Mouse (Mus musculus) cerebellum, adult 2 months (tissue): ENCODE measurements around the gene Hivep3. TPM values are rescaled to one million over a fixed set of nuclear protein-coding genes. Genes with fewer than 3 reads are reported as not detected.

Experiments
- DNase-seq, 2 experiments: peaks; one replicate each; pipeline ENCODE4 v3.0.0; 2021
- H3K27ac ChIP-seq: fragments of 200-500 bp; 2 replicates; pipeline ENCODE4 v1.5.1; 2012; ENCODE audit warnings: low read length, control low read depth, inconsistent platforms; ENCODE audit not compliant: insufficient read depth
- H3K27me3 ChIP-seq: fragments of 200-500 bp; 2 replicates; pipeline ENCODE4 v1.6.1; 2012; ENCODE audit warnings: inconsistent platforms, mild to moderate bottlenecking, low read length, moderate library complexity; ENCODE audit not compliant: control insufficient read depth, insufficient read depth
- H3K4me1 ChIP-seq: fragments of 200-500 bp; 2 replicates; pipeline ENCODE4 v1.6.1; 2011; ENCODE audit warnings: low read length; ENCODE audit not compliant: control insufficient read depth, insufficient read depth
- H3K4me3 ChIP-seq: fragments of 200-500 bp; replicated peaks from 2 replicates; pipeline ENCODE3; 2011; ENCODE audit warnings: mild to moderate bottlenecking, low read depth, low read length, control low read depth; ENCODE audit not compliant: insufficient read depth
- CTCF ChIP-seq: fragments of 200-500 bp; IDR thresholded peaks from 2 replicates; pipeline ENCODE4 v1.5.1; 2011; ENCODE audit warnings: low read depth, mild to moderate bottlenecking, control low read depth, low read length, moderate library complexity, borderline replicate concordance; ENCODE audit not compliant: insufficient read depth
- POLR2A ChIP-seq: fragments of 200-500 bp; IDR thresholded peaks from 2 replicates; pipeline ENCODE4 v1.6.1; 2011; ENCODE audit warnings: low read length, control low read depth, borderline replicate concordance; ENCODE audit not compliant: insufficient read depth
- WGBS: fragments of 180-500 bp; shearing (Covaris S2); methylation state at CpG from one replicate; pipeline ENCODE4 v1.1.7; 2018; 5-methylcytosine and 5-hydroxymethylcytosine counted together
- polyA plus RNA-seq: library from polyadenylated mRNA; depleted of rRNA; stranded (reverse); fragments of >200 nt; gene quantifications from 2 replicates; pipeline ENCODE4 v1.2.3, GENCODE M21; 2012

The Hivep3 gene
- polyA plus RNA-seq, 1 experiment, result 36.8 TPM

GRCm38 (mm10) chr4:119966105-119967072 lies 232.8 kb downstream of the Hivep3 start:
- H3K4me1 ChIP-seq, result peaks cover 46% of the 10 kb centered on the region
- WGBS, result 85% methylated on average over 20 of the region's 20 CpGs
- DNase-seq, result no peak
- no peak overlapping the region for H3K4me3 ChIP-seq
- no peaks in the 10 kb centered on the region for H3K27me3 ChIP-seq
- H3K27ac ChIP-seq, result no peak overlapping the region
- TF ChIP-seq POLR2A, result no peak
- TF ChIP-seq CTCF, result no peak

- TF ChIP-seq CTCF, result no peak
- TF ChIP-seq POLR2A, result no peak
- DNase-seq, result no peak
- Histone ChIP-seq H3K27me3 (no peaks in the 10 kb centered on the region), H3K4me3 (no peak overlapping the region), H3K4me1 (peaks cover 53% of the 10 kb centered on the region), H3K27ac (no peak overlapping the region)
- 50% methylated on average over 5 of the region's 5 CpGs for WGBS
These were observed 233.6 kb downstream of the Hivep3 start for GRCm38 (mm10) chr4:119967073-119967608.

GRCm38 (mm10) chr4:119967636-119968035 lies 234.1 kb downstream of the Hivep3 start:
- 53% methylated on average over 2 of the region's 2 CpGs for WGBS
- Histone ChIP-seq H3K4me1 (peaks cover 57% of the 10 kb centered on the region), H3K27me3 (no peaks in the 10 kb centered on the region), H3K4me3 (no peak overlapping the region), H3K27ac (0 out of 2 replicates have a peak overlapping the region, but pooled peaks have one; percentile 18)
- TF ChIP-seq CTCF (no peak), POLR2A (no peak)
- no peak for DNase-seq

GRCm38 (mm10) chr4:119968071-119968470 lies 234.5 kb downstream of the Hivep3 start:
- no peaks in the 10 kb centered on the region for H3K27me3 ChIP-seq
- peaks cover 58% of the 10 kb centered on the region for H3K4me1 ChIP-seq
- H3K4me3 ChIP-seq, result no peak overlapping the region
- DNase-seq, result peak; percentile 63 to 71
- 9% methylated on average over 4 of the region's 4 CpGs for WGBS
- TF ChIP-seq CTCF (no peak), POLR2A (no peak)
- 0 out of 2 replicates have a peak overlapping the region, but pooled peaks have one; percentile 18 for H3K27ac ChIP-seq

- no peak for TF ChIP-seq POLR2A
- no peak for TF ChIP-seq CTCF
- H3K27ac ChIP-seq, result no peak overlapping the region
- DNase-seq, result no peak
These were observed 235.3 kb downstream of the Hivep3 start for GRCm38 (mm10) chr4:119968887-119969286.

GRCm38 (mm10) chr4:119970166-119970565 lies 236.6 kb downstream of the Hivep3 start:
- 60% methylated on average over 9 of the region's 9 CpGs for WGBS
- peaks cover 58% of the 10 kb centered on the region for H3K4me1 ChIP-seq
- H3K27ac ChIP-seq, result no peak overlapping the region
- DNase-seq, result no peak
- no peaks in the 10 kb centered on the region for H3K27me3 ChIP-seq
- H3K4me3 ChIP-seq, result no peak overlapping the region
- TF ChIP-seq CTCF (no peak), POLR2A (no peak)

More at GRCm38 (mm10) chr4:119968887-119969286, 235.3 kb downstream of the Hivep3 start:
- Histone ChIP-seq H3K4me1 (peaks cover 62% of the 10 kb centered on the region), H3K4me3 (no peak overlapping the region), H3K27me3 (no peaks in the 10 kb centered on the region)
- WGBS, result 61% methylated on average over 2 of the region's 2 CpGs

GRCm38 (mm10) chr4:119972375-119972774 lies 238.8 kb downstream of the Hivep3 start:
- peak; percentile 69 to 85 for DNase-seq
- no peak for TF ChIP-seq CTCF
- no peak for TF ChIP-seq POLR2A
- Histone ChIP-seq H3K27ac (no peak overlapping the region), H3K4me3 (no peak overlapping the region), H3K4me1 (peaks cover 51% of the 10 kb centered on the region), H3K27me3 (no peaks in the 10 kb centered on the region)
- 15% methylated on average over 6 of the region's 6 CpGs for WGBS
